Mouse (Mus musculus) limb, embryonic 14.5 days (tissue): Measurements from ENCODE around the gene Mpped2. TPM values are rescaled to one million over a fixed set of nuclear protein-coding genes. Genes with fewer than 3 reads are reported as not detected.
A peak's percentile ranks its signal among the peaks of the same experiment; 100 is the strongest.

ENCODE experiments used
- ATAC-seq: fragments of 200-750 bp; cut with Nextera tagmentation; 2 replicates; pipeline ENCODE4 v1.8.0; 2017; ENCODE audit warnings: low read depth, moderate number of reproducible peaks, moderate TSS enrichment; ENCODE audit not compliant: low FRiP score
- DNase-seq: peaks from one replicate; pipeline ENCODE4 v3.0.0-alpha.2; 2015; ENCODE audit warnings: low spot score
- H3K27ac ChIP-seq: fragments of 300-500 bp; sonication (generic); replicated peaks from 2 replicates; pipeline ENCODE4 v1.5.1; 2014; ENCODE audit warnings: low read depth, mild to moderate bottlenecking, low read length, moderate library complexity, mixed read lengths
- H3K27me3 ChIP-seq: fragments of 300-500 bp; sonication (generic); 2 replicates; pipeline ENCODE4 v1.6.1; 2014; ENCODE audit warnings: low read length, mixed read lengths; ENCODE audit not compliant: control insufficient read depth, insufficient read depth
- H3K36me3 ChIP-seq: fragments of 300-500 bp; sonication (generic); 2 replicates; pipeline ENCODE4 v1.6.1; 2014; ENCODE audit warnings: mild to moderate bottlenecking, low read length, moderate library complexity, mixed read lengths; ENCODE audit not compliant: control insufficient read depth, insufficient read depth
- H3K4me1 ChIP-seq: fragments of 300-500 bp; sonication (generic); 2 replicates; pipeline ENCODE4 v1.6.1; 2014; ENCODE audit warnings: antibody characterized with exemption, low read length, mixed read lengths; ENCODE audit not compliant: control insufficient read depth, insufficient read depth
- H3K4me2 ChIP-seq: fragments of 300-500 bp; sonication (generic); replicated peaks from 2 replicates; pipeline ENCODE4 v1.6.1; 2014; ENCODE audit warnings: low read depth, mild to moderate bottlenecking, low read length, moderate library complexity; ENCODE audit not compliant: severe bottlenecking
- H3K4me3 ChIP-seq: fragments of 300-500 bp; sonication (generic); replicated peaks from 2 replicates; pipeline ENCODE4 v1.5.1; 2014; ENCODE audit warnings: low read length
- H3K9ac ChIP-seq: fragments of 300-500 bp; sonication (generic); 2 replicates; pipeline ENCODE4 v1.6.1; 2014; ENCODE audit warnings: mild to moderate bottlenecking, low read depth, low read length, moderate library complexity; ENCODE audit not compliant: severe bottlenecking
- H3K9me3 ChIP-seq: fragments of 300-500 bp; sonication (generic); 2 replicates; pipeline ENCODE4 v1.6.1; 2016; ENCODE audit warnings: low read length; ENCODE audit not compliant: control insufficient read depth
- POLR2A ChIP-seq: fragments of 200-500 bp; IDR thresholded peaks from 2 replicates; pipeline ENCODE4 v1.8.0; 2012; ENCODE audit warnings: inconsistent platforms, mild to moderate bottlenecking, moderate library complexity, borderline replicate concordance; ENCODE audit not compliant: insufficient read depth, insufficient read length; ENCODE audit errors: extremely low read depth
- WGBS: fragments of 180-500 bp; shearing (Covaris S2); extraction: QIAGEN DNeasy Blood & Tissue Kit; methylation state at CpG from one replicate; pipeline ENCODE4 v1.1.7; 2014; 5-methylcytosine and 5-hydroxymethylcytosine counted together
- polyA plus RNA-seq, 2 experiments: library from polyadenylated mRNA; depleted of rRNA in 1 of 2; stranded (reverse) in 1 of 2; unstranded in 1 of 2; fragments of >200 nt; fragmentation: Nextera tagmentation in 1 of 2; extraction: Ambion mirVana in 1 of 2; gene quantifications; 2 replicates each; pipeline versions ENCODE4 v1.2.1 to v1.2.3; 2012 to 2014

The Mpped2 gene
- polyA plus RNA-seq, 2 experiments, result 37.8 to 79.5 TPM

GRCm38 (mm10) chr2:106693702-106694566 lies 865 bp downstream of the Mpped2 start:
- H3K9ac ChIP-seq, result peak overlapping the region; percentile 97
- TF ChIP-seq POLR2A, result 0 out of 2 replicates have a peak, but pooled peaks have one; percentile 58
- H3K4me3 ChIP-seq, result peak overlapping the region; percentile 93
- H3K27ac ChIP-seq, result peak overlapping the region; percentile 98
- ATAC-seq (peak; percentile 62), DNase-seq (peak; percentile 45)
- no peaks in the 10 kb centered on the region for H3K27me3 ChIP-seq
- peak overlapping the region; percentile 98 for H3K4me2 ChIP-seq
- no peaks in the 10 kb centered on the region for H3K9me3 ChIP-seq
- 1% methylated on average over 73 of the region's 91 CpGs for WGBS
- H3K4me1 ChIP-seq, result peaks cover 14% of the 10 kb centered on the region
- no peaks in the 10 kb centered on the region for H3K36me3 ChIP-seq

DNA sequence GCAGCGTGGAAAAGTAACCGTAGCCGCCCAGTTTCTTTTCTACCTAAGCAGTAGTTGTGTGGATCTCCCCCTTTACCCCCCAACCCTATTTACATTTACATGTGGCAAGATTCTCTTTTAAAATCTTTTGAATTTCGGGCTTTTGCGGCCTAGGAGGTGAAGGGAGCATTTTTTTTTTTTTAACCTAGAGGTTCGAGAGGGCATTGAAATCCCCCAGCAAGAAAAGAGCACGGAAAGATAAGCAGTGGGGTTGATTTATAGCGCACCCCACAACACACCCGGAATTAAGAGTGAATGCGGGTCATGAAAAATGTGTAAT lies 1.5 kb downstream of the Mpped2 start:
- H3K4me1 ChIP-seq, result peaks cover 14% of the 10 kb centered on the region
- H3K27ac ChIP-seq, result peak overlapping the region; percentile 98
- no peaks in the 10 kb centered on the region for H3K27me3 ChIP-seq
- WGBS, result 2% methylated on average over 10 of the region's 10 CpGs
- peak overlapping the region; percentile 97 for H3K9ac ChIP-seq
- peak overlapping the region; percentile 93 for H3K4me3 ChIP-seq
- TF ChIP-seq POLR2A, result no peak
- H3K36me3 ChIP-seq, result peaks cover 2% of the 10 kb centered on the region; the same call in 1 of the 2 replicates
- DNase-seq (no peak), ATAC-seq (no peak)
- peak overlapping the region; percentile 98 for H3K4me2 ChIP-seq
- no peaks in the 10 kb centered on the region for H3K9me3 ChIP-seq

GRCm38 (mm10) chr2:106694886-106695733 lies 2.0 kb downstream of the Mpped2 start:
- ATAC-seq, result 0 out of 2 replicates have a peak, but pooled peaks have one; percentile 14
- Histone ChIP-seq H3K27ac (peak overlapping the region; percentile 98), H3K4me1 (peaks cover 14% of the 10 kb centered on the region), H3K27me3 (no peaks in the 10 kb centered on the region), H3K9ac (peak overlapping the region; percentile 97), H3K36me3 (peaks cover 8% of the 10 kb centered on the region; the same call in 1 of the 2 replicates), H3K4me2 (peak overlapping the region; percentile 98), H3K9me3 (no peaks in the 10 kb centered on the region), H3K4me3 (peak overlapping the region; percentile 93)
- peak; percentile 10 for DNase-seq
- WGBS, result 0% methylated on average over 36 of the region's 41 CpGs
- no peak for TF ChIP-seq POLR2A

DNA sequence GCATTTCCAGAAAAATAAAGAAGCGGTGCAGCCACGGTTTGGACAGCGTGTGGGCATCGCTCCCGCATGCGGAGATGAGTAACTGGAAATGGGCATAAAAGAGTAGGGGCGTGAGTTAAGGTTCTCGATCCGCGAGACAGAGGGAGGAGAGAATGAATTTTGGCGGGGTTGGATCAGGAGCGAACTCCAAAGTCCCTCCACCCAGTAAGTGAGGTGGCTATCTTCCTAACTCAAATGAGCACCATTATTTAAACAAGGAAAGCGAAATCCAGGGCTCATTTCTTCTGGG lies 2.6 kb downstream of the Mpped2 start:
- Histone ChIP-seq H3K4me2 (peak overlapping the region; percentile 98), H3K9ac (peak overlapping the region; percentile 97), H3K27ac (peak overlapping the region; percentile 98), H3K4me3 (peak overlapping the region; percentile 93), H3K27me3 (no peaks in the 10 kb centered on the region), H3K36me3 (peaks cover 10% of the 10 kb centered on the region; the same call in 1 of the 2 replicates), H3K4me1 (peaks cover 14% of the 10 kb centered on the region), H3K9me3 (no peaks in the 10 kb centered on the region)
- DNase-seq (no peak), ATAC-seq (no peak)
- WGBS, result 2% methylated on average over 13 of the region's 13 CpGs
- no peak for TF ChIP-seq POLR2A

- ATAC-seq, result no peak
- peak overlapping the region; percentile 97; the same call in 1 of the 2 replicates for H3K9ac ChIP-seq
- WGBS, result 80% methylated on average over 8 of the region's 8 CpGs
Observed at GRCm38 (mm10) chr2:106696372-106696771, 3.3 kb downstream of the Mpped2 start.

More at GRCm38 (mm10) chr2:106696372-106696771, 3.3 kb downstream of the Mpped2 start:
- H3K4me3 ChIP-seq, result peak overlapping the region; percentile 93
- DNase-seq, result no peak
- H3K27ac ChIP-seq, result no peak overlapping the region
- no peak for TF ChIP-seq POLR2A
- peaks cover 14% of the 10 kb centered on the region for H3K4me1 ChIP-seq
- no peaks in the 10 kb centered on the region for H3K27me3 ChIP-seq
- H3K9me3 ChIP-seq, result no peaks in the 10 kb centered on the region
- peak overlapping the region; percentile 98 for H3K4me2 ChIP-seq
- peaks cover 17% of the 10 kb centered on the region for H3K36me3 ChIP-seq
